In genomic region chr11:117541205-117541884, GRCm38 (mm10) we compare ENCODE assay signal across 9 mouse cellular contexts. TPM values are rescaled to one million over a fixed set of nuclear protein-coding genes. Genes with fewer than 3 reads are reported as not detected.
A peak's percentile ranks its signal among the peaks of the same experiment; 100 is the strongest.
DNase-seq lines count a peak whose midpoint lies in the region; ATAC-seq lines count a peak whose summit lies in the region.
"Had no signal": no experiment of that assay in that cellular context is flagged by ENCODE, and none has a peak within 500 bp of the region (broad histone marks: within the 10 kb centered on the region; RNA-seq: fewer than 3 reads in every experiment).

No protein-coding gene starts in this region.

- H3K36me3 ChIP-seq in embryonic facial prominence, embryonic 10.5 days (replicated peaks) = no peaks in the 10 kb centered on the region
- H3K36me3 ChIP-seq in hindbrain, embryonic 10.5 days = no peaks in the 10 kb centered on the region
- no peaks in the 10 kb centered on the region for H3K36me3 ChIP-seq in neural tube, embryonic 12.5 days

- H3K9me3 ChIP-seq in embryonic facial prominence, embryonic 10.5 days = no peaks in the 10 kb centered on the region
- no peaks in the 10 kb centered on the region for H3K9me3 ChIP-seq in hindbrain, embryonic 10.5 days
- no peaks in the 10 kb centered on the region for H3K9me3 ChIP-seq in neural tube, embryonic 12.5 days

- DNase-seq in layer of hippocampus, adult 18-20 months (ENCODE audit: low spot score in 2 of 2) = peak; percentile 61 to 69
- no peak for DNase-seq in layer of hippocampus, postnatal 25 days (ENCODE audit: extremely low spot score in 1 of 2, low spot score in 1 of 2)
- peak; percentile 80 for DNase-seq in embryonic facial prominence, embryonic 10.5 days (ENCODE audit: low spot score)
- peak; percentile 77 for DNase-seq in hindbrain, embryonic 10.5 days (ENCODE audit: low spot score)
- DNase-seq in left cerebral cortex, postnatal 4 days = peak; percentile 53
- DNase-seq in thymus, postnatal 10 days (ENCODE audit: low spot score in 2 of 2) = no peak

- peak overlapping the region; percentile 16; the same call in 1 of the 2 replicates for H3K4me2 ChIP-seq in neural tube, embryonic 12.5 days (replicated peaks)

- intact Hi-C loops in left cerebral cortex, postnatal 4 days (cut with DNase I) = no loop called here

- peaks cover 53% of the 10 kb centered on the region for H3K4me1 ChIP-seq in embryonic facial prominence, embryonic 10.5 days
- H3K4me1 ChIP-seq in hindbrain, embryonic 10.5 days (replicated peaks) = peaks cover 62% of the 10 kb centered on the region
- H3K4me1 ChIP-seq in neural tube, embryonic 12.5 days = peaks cover 18% of the 10 kb centered on the region

- peaks cover 17% of the 10 kb centered on the region for H3K27me3 ChIP-seq in embryonic facial prominence, embryonic 10.5 days (replicated peaks; ENCODE audit: low read depth, poor library complexity, severe bottlenecking)
- H3K27me3 ChIP-seq in hindbrain, embryonic 10.5 days (ENCODE audit: insufficient read depth, poor library complexity, severe bottlenecking) = peaks cover 15% of the 10 kb centered on the region
- H3K27me3 ChIP-seq in neural tube, embryonic 12.5 days (replicated peaks) = no peaks in the 10 kb centered on the region; the same call in 1 of the 2 replicates

- peak; percentile 63; the same call in 1 of the 2 replicates for ATAC-seq in neural tube, embryonic 12.5 days (ENCODE audit: low FRiP score, low read depth)
- no peak for ATAC-seq in megakaryocyte, adult 5-6 weeks (ENCODE audit: poor library complexity, severe bottlenecking)

- H3K27ac ChIP-seq in embryonic facial prominence, embryonic 10.5 days (replicated peaks) = peak overlapping the region; percentile 74
- peak overlapping the region; percentile 76 for H3K27ac ChIP-seq in hindbrain, embryonic 10.5 days
- 0 out of 2 replicates have a peak overlapping the region, but pooled peaks have one; percentile 37 for H3K27ac ChIP-seq in neural tube, embryonic 12.5 days

- H3K9ac ChIP-seq in neural tube, embryonic 12.5 days = no peak overlapping the region

- H3K4me3 ChIP-seq in embryonic facial prominence, embryonic 10.5 days = 0 out of 2 replicates have a peak overlapping the region, but pooled peaks have one; percentile 2
- no peak overlapping the region for H3K4me3 ChIP-seq in hindbrain, embryonic 10.5 days
- no peak overlapping the region for H3K4me3 ChIP-seq in neural tube, embryonic 12.5 days

- WGBS in embryonic facial prominence, embryonic 10.5 days = 8% methylated on average over 6 of the region's 6 CpGs
- 7% methylated on average over 6 of the region's 6 CpGs for WGBS in hindbrain, embryonic 10.5 days
- 5% methylated on average over 6 of the region's 6 CpGs for WGBS in neural tube, embryonic 12.5 days

RNA-seq across cellular contexts. Expression of gene Gm11733, which starts 57.2 kb away (rescaled TPM):
- total RNA-seq in layer of hippocampus, adult 18-20 months (2021) = under 1 TPM in 1 of 2 experiments, not detected in 1; 0.22 TPM
- under 1 TPM; 0.12 to 0.26 TPM for total RNA-seq in layer of hippocampus, postnatal 25 days (2021)
- 0.06 TPM in 2 replicates for polyA plus RNA-seq in embryonic facial prominence, embryonic 10.5 days (2016; fragmentation: Nextera tagmentation; extraction: Ambion mirVana)
- polyA plus RNA-seq in hindbrain, embryonic 10.5 days (2016; fragmentation: Nextera tagmentation; extraction: Ambion mirVana) = not detected in 2 replicates
- total RNA-seq in left cerebral cortex, postnatal 4 days (2021) = not detected
- polyA plus RNA-seq in neural tube, embryonic 12.5 days (2016; fragmentation: Nextera tagmentation; extraction: Ambion mirVana) = 0.08 TPM in 1 of 2 replicates, not detected in the other
- total RNA-seq in megakaryocyte, adult 5-6 weeks (2015) = not detected in 2 replicates
- total RNA-seq in megakaryocyte, adult 5-6 weeks (2017) = not detected in 2 replicates
- polyA plus RNA-seq: gonadal fat pad, adult 2 months had no signal

Comparison
In these comparisons a context has a peak if more than half of its experiments do, and no peak if none do; other contexts are left out.
1. DNase-seq: peak in layer of hippocampus, adult 18-20 months (2 of 2), embryonic facial prominence, embryonic 10.5 days (single experiment), hindbrain, embryonic 10.5 days (single experiment) and left cerebral cortex, postnatal 4 days (single experiment); none in layer of hippocampus, postnatal 25 days (0 of 2) and thymus, postnatal 10 days (0 of 2).
2. Peak in every context shown above with its lines, with median percentiles within 50 percentile points of each other: H3K27ac ChIP-seq.